Comparison of ENCODE assay signal across 7 mouse cellular contexts in genomic region chr11:6546205-6547013, GRCm38 (mm10). TPM values are rescaled to one million over a fixed set of nuclear protein-coding genes. Genes with fewer than 3 reads are reported as not detected.
A peak's percentile ranks its signal among the peaks of the same experiment; 100 is the strongest.
DNase-seq lines count a peak whose midpoint lies in the region; ATAC-seq lines count a peak whose summit lies in the region.

TSS of gene Ccm2 (plus strand) at chr11:6546887.

- peak within 1 kb of the TSS; percentile 80 for H3K4me3 ChIP-seq in embryonic facial prominence, embryonic 12.5 days
- peak within 1 kb of the TSS; percentile 82 for H3K4me3 ChIP-seq in limb, embryonic 11.5 days (ENCODE audit: low read depth, low read length)
- peak within 1 kb of the TSS; percentile 82 for H3K4me3 ChIP-seq in midbrain, embryonic 14.5 days (replicated peaks; ENCODE audit: low read depth, low read length)

- H3K27ac ChIP-seq in embryonic facial prominence, embryonic 12.5 days: peak within 1 kb of the TSS; percentile 97
- peak within 1 kb of the TSS; percentile 91 for H3K27ac ChIP-seq in limb, embryonic 11.5 days (replicated peaks; ENCODE audit: low read depth, low read length)
- H3K27ac ChIP-seq in midbrain, embryonic 14.5 days (replicated peaks; ENCODE audit: low read depth, low read length): peak within 1 kb of the TSS; percentile 93

- H3K36me3 ChIP-seq in embryonic facial prominence, embryonic 12.5 days: no peaks in the 10 kb centered on the region
- H3K36me3 ChIP-seq in limb, embryonic 11.5 days (ENCODE audit: control insufficient read depth, insufficient read depth, low read length): peaks cover 5% of the 10 kb centered on the region; the same call in 1 of the 2 replicates
- no peaks in the 10 kb centered on the region for H3K36me3 ChIP-seq in midbrain, embryonic 14.5 days (ENCODE audit: control insufficient read depth, insufficient read depth, low read length)

- 1% methylated on average over 43 of the region's 57 CpGs for WGBS in embryonic facial prominence, embryonic 12.5 days
- 1% methylated on average over 43 of the region's 57 CpGs for WGBS in limb, embryonic 11.5 days
- WGBS in midbrain, embryonic 14.5 days: under 1% methylated on average over 48 of the region's 57 CpGs

- H3K9ac ChIP-seq in embryonic facial prominence, embryonic 12.5 days: peak within 1 kb of the TSS; percentile 93
- H3K9ac ChIP-seq in limb, embryonic 11.5 days (ENCODE audit: low read length): peak within 1 kb of the TSS; percentile 90
- H3K9ac ChIP-seq in midbrain, embryonic 14.5 days (replicated peaks; ENCODE audit: low read length): peak within 1 kb of the TSS; percentile 80

- peak; percentile 99 for DNase-seq in adrenal gland, postnatal 25 days
- DNase-seq in heart, adult 11 months: peak; percentile 100
- peak; percentile 99 for DNase-seq in kidney, adult 18-20 months
- DNase-seq in limb, embryonic 11.5 days (ENCODE audit: low spot score): peak; percentile 97
- peak; percentile 95 for DNase-seq in midbrain, embryonic 14.5 days
- peak; percentile 88 to 90 for DNase-seq in spleen, adult 18-20 months

- H3K27me3 ChIP-seq in embryonic facial prominence, embryonic 12.5 days: no peaks in the 10 kb centered on the region
- H3K27me3 ChIP-seq in limb, embryonic 11.5 days (ENCODE audit: control insufficient read depth, insufficient read depth, low read length): no peaks in the 10 kb centered on the region
- no peaks in the 10 kb centered on the region for H3K27me3 ChIP-seq in midbrain, embryonic 14.5 days (ENCODE audit: control insufficient read depth, insufficient read depth, low read length)

- peak; percentile 89 for ATAC-seq in embryonic facial prominence, embryonic 12.5 days (ENCODE audit: insufficient number of reproducible peaks, insufficient read depth, low FRiP score, low TSS enrichment)
- ATAC-seq in limb, embryonic 11.5 days (ENCODE audit: insufficient number of reproducible peaks, low FRiP score, low TSS enrichment, low read depth): peak; percentile 95
- ATAC-seq in midbrain, embryonic 14.5 days (ENCODE audit: low FRiP score, low TSS enrichment): peak; percentile 96

- peaks cover 5% of the 10 kb centered on the region; the same call in 1 of the 2 replicates for H3K4me1 ChIP-seq in embryonic facial prominence, embryonic 12.5 days
- 0 out of 2 replicates have a peak, but pooled peaks cover 2% of the 10 kb centered on the region for H3K4me1 ChIP-seq in limb, embryonic 11.5 days (ENCODE audit: control insufficient read depth, insufficient read depth, low read length)
- H3K4me1 ChIP-seq in midbrain, embryonic 14.5 days (ENCODE audit: control insufficient read depth, insufficient read depth, low read length): peaks cover 7% of the 10 kb centered on the region

- no peaks in the 10 kb centered on the region for H3K9me3 ChIP-seq in embryonic facial prominence, embryonic 12.5 days
- no peaks in the 10 kb centered on the region for H3K9me3 ChIP-seq in limb, embryonic 11.5 days (ENCODE audit: control insufficient read depth, low read length)
- no peaks in the 10 kb centered on the region for H3K9me3 ChIP-seq in midbrain, embryonic 14.5 days (ENCODE audit: control insufficient read depth, low read length)

- H3K4me2 ChIP-seq in embryonic facial prominence, embryonic 12.5 days (replicated peaks): peak within 1 kb of the TSS; percentile 55
- peak within 1 kb of the TSS; percentile 63 for H3K4me2 ChIP-seq in limb, embryonic 11.5 days (ENCODE audit: low read depth, severe bottlenecking)
- H3K4me2 ChIP-seq in midbrain, embryonic 14.5 days (ENCODE audit: low read length): peak within 1 kb of the TSS; percentile 71

RNA-seq across cellular contexts. Expression of gene Ccm2, which starts in this region (rescaled TPM):
- total RNA-seq in adrenal gland, postnatal 25 days (2021): 31.5 and 38.4 TPM in 2 replicates
- polyA plus RNA-seq in embryonic facial prominence, embryonic 12.5 days (2016; fragmentation: Nextera tagmentation; extraction: Ambion mirVana): 90.6 and 96.0 TPM in 2 replicates
- polyA plus RNA-seq in limb, embryonic 11.5 days (2014; fragmentation: Nextera tagmentation; extraction: Ambion mirVana): 95.1 and 96.9 TPM in 2 replicates
- 73.8 and 84.3 TPM in 2 replicates for polyA plus RNA-seq in midbrain, embryonic 14.5 days (2014; fragmentation: Nextera tagmentation; extraction: Ambion mirVana)

Comparison
In these comparisons a context has a peak if more than half of its experiments do, and no peak if none do; other contexts are left out.
1. Peak in every context shown above with its lines: DNase-seq, ATAC-seq, H3K4me3 ChIP-seq and H3K27ac ChIP-seq.